Mouse (Mus musculus): Measurements from ENCODE around the gene Lrrc17.
"Not testable (repeated sequence)": the region's sequence is repeated elsewhere in the genome, so short reads cannot be mapped to it uniquely, and the experiment has no call there.

Gene Lrrc17

DNA sequence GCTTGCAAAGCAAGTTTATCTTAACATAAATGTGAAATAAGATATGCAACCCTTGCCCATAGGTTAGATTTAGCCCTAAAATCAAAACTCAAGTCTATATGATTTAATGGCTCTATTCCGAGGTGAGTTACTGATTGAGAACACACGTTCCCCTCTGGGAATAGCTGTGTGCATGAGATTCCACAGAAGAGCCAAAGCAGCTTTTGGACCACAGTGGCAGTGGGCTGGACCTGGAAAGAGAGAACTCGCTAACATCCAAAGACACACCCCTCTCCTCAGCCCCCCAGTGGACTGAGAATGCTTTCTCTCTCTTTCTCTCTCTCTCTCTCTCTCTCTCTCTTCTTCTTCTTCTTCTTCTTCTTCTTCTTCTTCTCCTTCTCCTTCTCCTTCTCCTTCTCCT lies 1.5 kb downstream of the Lrrc17 start:
- DNase-seq: no peak

DNA sequence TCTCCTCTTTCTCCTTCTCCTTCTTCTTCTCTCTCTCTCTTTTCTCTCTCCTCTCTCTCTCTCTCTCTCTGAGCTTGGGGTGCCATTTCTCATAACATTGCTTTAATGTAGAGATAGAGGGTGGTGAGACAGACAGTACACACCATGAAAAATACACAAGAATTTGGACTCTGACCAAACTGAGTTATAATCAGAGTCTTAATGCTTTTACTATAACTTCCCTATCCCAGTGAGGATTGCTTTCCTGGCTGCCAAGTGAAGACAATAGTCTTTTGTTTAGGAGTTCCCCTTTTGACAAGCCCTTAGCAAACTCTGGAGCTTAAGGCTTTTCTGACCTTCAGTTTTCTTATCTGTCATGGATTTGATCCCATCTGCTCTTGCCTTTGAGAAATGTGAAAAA lies 1.9 kb downstream of the Lrrc17 start:
- DNase-seq: no peak

DNA sequence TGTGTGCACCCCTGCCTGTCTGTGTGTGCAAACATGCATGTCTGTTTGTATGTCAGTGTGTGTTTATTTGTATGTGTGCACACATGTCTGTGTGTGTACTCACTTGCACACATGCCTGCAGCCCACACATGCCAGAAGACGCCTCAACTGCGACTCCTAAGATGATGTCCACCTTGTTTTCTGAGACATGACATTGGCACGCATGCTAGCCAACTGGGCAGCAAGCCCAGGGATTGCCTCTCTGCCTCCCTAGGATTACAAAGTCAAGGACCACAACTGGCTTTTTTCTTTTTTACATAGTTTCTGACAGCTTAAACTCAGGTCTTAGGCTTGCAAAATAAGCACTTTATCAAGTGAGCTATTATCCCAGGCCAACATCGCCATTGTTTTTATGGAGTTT lies 2.4 kb downstream of the Lrrc17 start:
- DNase-seq: no peak

DNA sequence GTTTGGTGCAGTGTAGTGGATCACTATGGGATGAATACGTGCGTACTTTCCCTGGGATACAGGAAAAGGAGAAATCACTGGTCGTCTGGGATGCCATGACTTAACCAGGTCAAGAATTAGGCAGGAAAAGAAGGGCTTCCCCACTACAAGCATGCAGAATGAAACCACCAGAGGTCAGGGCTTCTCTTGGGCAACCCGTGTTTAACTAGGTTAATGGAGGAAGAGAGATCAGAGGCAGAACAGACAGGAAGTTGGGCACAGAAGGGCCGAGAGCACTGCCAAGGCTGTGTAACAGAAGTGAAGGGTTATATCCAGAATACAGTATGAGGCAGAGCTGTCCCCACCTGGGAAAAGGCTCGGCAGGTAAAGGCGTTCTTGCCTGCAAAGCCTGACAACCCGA lies 3.6 kb downstream of the Lrrc17 start:
- no peak for DNase-seq

DNA sequence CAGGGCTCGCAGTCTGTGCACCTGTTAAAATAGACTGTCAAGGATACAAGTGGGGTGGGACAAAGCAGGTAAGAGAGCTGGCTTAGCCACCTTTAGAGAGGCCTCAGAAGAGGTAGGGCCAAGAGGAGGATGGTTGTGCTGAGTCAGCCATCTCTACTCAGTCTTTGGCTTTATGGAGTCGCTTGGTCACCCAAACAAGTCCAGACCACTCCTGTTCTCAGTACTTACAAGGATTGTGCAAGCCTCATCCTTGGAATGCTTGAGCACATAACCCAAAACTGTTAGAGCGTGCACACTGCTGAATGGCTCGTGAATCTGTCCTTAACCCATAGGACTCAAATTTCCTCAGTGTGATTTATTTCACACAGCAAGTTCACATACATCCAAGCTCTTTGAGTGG lies 10.3 kb downstream of the Lrrc17 start:
- no peak for DNase-seq

DNA sequence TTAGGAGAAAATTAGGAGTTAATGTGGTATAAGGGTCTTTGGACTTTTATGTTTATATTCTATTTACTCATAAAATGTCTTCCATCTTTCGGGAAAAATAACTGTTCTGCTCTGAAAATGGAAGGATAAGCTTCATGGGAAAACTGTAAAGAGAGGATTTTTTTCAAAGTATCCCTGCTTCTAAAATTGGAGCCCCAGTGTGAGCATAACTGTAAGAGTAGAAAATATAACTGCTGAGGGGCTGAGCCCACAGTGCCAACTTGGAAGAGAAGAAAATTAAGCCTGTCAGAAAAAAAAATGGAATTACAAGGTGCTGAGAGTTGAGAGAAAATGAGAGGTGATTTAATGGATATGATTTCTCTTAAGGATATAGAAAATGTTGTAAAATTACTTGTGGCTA lies 11.4 kb downstream of the Lrrc17 start:
- DNase-seq: no peak

DNA sequence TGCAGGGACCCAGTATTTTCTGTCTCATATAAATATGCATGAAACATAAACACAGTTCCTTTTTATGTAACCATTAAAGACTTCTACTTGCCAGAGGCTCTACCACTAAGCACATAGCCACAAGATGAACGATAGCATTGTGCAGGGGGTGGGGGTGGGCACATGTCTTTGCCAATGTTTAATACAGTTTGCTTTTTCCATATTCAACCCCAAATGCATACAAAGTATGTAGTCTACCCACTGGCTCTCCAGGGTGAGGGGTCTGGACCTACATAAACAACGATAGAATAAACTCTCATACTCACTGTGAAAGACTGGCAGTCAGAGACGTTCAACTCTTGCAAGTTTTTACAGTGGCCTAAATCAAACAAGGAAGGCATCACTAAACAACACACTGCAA lies 13.1 kb downstream of the Lrrc17 start:
- no peak for DNase-seq

DNA sequence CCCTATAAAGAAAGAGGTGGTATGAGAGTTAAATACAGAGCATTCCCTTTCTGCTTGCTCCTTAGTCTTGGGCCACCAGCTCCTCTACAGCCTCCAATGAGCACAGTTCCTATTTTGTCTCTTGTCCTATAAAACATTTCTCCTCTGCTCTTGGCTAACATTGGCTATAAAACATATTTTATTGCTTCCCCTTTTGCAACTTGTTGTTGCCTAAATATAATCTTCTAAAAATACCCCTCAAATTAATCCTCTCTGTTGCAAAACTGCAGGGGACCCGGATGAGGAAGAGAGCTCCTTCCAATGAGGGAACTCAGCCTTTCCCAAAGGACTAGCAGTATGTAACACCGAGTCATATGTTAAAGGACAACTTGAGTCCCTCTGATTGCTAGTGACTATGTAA lies 20.6 kb downstream of the Lrrc17 start:
- no peak for DNase-seq

DNA sequence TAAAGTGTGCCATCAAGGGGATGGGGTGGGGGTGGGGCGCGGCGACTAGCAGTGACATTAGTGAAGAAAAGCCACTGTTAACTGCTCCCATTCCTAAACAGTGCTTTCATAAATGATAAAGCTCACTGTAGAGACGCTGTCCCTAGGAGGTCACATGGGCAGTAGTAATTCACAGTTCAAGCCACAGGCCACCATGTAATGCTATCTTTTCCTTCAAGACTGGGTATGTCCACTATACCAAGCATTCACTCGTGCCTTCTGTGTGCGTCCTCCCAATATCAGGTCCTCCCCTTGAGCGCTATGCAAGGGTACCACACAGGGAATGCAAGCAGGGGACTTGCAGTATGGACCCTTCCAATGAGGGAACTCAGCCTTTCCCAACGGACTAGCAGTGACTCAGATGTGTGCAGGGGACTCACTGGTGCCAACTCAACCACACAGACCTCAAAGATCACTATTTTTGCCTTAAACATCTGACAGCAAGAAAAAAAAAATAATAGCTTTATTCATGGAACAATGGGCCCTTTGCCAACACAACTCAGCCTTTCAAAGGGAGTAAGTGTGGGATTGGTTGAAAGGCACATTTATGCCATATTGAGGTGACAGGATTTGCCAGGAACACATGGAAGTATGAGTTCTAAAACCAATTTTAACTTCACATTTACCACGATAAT lies 22.2 kb downstream of the Lrrc17 start:
- no peak for DNase-seq

DNA sequence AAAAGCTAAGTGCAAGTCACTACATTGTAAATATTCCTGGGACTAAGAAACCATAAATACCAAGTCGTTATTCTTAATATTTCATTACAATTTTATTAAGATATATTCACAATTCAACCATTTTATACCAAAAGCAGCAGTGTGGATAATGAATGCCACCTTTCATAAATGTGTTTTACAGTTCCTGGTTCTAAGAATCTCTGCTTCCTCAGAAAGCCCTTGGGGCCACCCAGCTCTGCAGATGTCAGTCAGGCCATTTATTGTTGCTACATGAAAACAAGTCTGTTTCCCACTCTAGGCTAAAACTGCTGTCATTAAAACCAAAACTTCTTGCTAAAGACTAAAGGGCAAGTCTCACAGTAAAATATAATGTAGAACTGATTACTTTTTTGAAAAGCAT lies 24.4 kb downstream of the Lrrc17 start:
- no peak for DNase-seq

DNA sequence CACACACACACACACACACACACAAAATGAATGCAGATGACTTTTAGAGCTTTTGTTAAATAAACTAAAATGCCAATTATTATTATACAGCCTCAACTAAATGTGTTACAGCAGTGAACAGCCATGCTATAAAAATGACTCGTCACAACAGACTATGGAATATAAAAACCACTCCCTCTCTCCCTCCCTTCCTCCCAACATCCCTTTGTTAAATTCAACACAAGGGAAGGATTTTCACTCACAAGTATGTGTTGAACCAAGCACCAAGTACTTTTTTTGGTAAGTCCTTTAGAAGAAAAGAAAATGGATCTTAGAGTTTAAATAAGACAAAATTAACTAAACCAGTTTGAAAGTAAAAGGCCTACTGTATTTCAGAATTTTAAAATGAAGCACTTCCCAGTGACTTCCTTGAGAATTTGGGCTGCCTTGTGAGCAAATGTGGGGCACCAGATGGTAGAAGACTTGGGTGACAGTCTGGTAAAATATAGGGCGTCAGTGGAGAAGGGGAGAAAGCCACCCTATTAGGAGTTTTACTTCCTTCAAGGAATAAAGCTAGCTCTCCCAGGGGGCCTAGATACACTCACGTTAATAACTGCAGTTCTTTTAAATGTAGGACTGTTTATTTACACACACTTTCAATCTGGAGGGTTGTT lies 29.5 kb downstream of the Lrrc17 start:
- no peak for DNase-seq

DNA sequence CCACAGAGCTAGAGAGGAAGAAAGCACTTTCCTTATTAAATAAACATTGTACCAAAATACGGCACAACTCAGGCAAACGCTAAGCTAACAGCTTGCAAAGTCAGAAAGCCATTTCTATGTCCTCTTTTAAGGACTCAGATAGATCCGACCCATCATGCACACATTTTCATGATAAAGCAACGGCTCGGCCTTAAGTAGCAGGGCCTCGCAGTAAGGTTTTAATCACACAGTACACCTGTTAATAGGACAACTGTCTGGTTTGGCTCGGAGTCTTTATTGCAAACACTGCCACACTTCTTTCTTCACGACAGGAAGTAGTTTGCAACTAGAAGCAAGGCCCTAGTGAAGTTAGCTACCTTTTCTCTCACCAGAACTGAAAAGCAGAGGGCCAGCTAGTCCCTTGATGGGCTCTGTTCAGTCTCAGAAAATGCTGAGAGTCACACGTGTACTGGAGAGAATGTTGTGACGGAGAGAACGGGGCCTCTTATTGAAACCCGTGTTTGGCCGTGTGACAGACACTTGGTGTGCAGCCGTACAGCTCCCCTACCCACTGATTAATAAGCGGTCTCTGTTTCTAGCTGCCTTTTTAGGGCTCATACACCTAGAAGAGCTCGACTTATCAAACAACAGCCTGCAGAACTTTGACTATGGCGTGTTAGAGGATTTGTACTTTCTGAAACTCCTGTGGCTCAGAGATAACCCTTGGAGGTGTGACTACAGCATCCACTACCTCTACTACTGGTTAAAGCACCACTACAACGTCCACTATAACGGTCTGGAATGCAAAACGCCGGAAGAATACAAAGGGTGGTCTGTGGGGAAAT lies 31.2 kb downstream of the Lrrc17 start:
- no peak for DNase-seq

DNA sequence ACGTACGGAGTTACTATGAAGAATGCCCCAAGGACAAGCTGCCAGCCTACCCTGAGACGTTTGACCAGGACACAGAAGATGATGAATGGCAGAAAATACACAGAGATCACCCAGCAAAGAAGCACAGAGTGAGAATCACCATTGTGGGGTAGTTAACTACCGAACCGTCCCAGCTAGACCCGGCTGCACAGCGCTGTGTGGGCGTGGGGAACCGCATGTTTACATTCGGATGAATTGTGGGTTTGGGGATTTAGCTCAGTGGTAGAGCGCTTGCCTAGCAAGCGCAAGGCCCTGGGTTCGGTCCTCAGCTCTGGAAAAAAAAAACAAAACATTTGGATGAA lies 31.8 kb downstream of the Lrrc17 start:
- no peak for DNase-seq

DNA sequence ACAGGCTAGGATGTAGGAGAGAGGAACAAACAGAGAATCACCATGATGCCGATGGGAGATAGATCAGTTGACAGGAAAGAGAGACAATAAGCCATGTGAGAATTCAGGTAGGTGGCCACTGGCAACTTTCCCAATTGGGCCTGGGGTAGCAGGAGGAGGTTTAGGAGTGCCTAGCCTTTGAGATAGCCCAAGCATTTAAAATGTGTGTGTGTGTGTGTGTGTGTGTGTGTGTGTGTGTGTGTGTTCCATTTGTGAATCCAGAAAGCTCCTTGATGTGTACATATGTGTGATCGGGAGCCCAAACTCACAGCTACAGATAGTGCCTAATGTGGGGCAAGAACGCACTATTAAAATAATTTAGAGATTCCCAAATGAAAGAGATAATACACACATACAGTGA lies 34.8 kb downstream of the Lrrc17 start:
- DNase-seq: no peak

DNA sequence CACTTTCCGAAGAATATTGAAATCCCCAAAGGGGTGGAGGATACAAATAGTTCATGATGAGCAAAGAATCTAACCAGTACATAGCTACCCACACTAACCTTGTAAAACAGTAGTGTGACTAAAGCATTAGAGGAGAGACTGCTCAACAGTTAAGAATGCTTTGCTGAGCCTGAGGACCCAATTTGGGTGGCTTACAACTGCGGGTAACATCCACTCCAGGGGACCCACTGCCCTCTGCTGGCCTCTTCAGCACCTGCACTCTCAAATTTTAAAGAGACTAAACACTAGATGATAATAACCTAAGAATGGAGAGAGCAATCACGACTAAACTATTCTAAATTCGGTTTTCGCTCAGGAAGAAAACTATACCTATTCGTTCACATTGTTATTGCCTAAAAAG lies 43.4 kb downstream of the Lrrc17 start:
- DNase-seq: peak; percentile 73

DNA sequence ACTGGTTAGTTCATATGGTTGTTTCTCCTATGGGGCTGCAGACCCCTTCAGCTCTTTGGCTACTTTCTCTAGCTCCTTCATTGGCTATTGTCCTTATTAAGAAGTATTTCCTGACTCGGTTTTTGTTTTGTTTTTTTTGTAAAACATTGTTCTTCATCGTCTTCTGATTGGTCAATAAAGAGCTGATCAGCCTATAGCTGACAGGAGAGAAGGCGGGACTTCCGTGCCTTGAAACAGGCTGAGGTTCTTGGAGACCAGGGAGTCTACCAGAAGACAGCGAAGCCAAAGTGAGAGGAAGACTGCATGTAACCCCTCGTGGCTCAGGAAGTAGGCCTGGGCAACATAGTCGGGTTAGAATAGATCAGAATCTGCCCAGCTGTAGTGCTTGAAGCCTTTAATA lies 44.3 kb downstream of the Lrrc17 start:
- no peak for DNase-seq

DNA sequence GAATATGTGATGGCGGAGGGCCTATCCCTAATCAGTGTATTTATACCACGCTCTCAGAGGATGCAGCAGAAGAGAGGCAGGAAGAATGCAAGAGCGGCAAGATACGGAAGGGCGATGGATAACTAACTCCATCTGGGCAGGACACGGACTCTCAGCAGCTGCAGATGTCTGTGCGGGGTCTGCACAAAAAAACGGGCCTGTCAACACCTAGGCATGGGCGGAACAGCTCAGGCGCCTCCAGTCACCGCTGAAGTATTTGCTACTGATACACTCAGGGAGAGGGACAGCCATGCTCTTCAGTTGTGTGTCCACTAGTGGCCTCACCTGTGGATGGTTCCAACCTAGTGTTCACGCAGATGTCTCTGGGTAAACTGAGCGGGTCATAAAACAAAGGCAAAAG lies 44.9 kb downstream of the Lrrc17 start:
- DNase-seq: no peak

DNA sequence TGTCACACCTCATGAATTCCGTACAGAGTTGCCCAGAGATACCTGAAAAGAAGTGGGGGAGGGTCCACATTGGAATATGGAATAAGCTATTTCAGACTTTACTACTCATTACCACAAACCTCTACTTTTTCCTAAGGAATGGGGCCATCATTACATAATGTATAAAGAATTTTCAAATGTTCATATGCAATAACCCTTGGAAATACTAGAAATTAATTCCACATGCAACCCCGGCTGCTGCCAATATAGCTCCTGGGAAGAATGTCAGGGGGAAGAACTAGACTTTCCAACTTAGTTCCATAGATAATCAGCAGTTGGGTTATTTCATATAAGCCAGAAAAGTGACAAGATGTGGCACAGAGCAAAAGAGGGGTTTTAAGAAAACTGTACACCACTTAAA lies 48.7 kb downstream of the Lrrc17 start:
- DNase-seq: no peak

DNA sequence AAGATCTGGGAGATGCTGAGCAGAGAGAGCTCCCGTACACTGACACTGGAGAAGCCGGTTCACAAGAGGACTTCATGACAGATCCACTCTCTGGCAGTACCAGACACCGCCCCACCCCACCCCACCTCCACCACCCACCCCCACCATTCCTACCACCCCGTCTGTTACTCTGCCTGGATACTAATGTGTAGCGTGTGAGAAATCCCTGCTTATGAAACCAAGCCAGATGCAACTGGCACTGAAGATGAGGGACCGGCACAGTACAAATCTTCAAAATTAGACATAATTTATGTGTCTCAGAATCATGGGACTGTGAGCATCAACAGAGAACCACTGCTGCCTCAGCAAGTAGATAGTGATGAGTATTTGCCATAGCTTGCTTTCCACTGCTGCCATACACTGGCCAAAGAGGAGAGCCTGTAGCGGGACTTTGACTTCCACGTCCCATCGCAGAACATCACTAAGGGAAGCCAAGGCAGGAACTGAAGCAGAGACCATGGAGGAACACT lies 49.9 kb downstream of the Lrrc17 start:
- DNase-seq: no peak

DNA sequence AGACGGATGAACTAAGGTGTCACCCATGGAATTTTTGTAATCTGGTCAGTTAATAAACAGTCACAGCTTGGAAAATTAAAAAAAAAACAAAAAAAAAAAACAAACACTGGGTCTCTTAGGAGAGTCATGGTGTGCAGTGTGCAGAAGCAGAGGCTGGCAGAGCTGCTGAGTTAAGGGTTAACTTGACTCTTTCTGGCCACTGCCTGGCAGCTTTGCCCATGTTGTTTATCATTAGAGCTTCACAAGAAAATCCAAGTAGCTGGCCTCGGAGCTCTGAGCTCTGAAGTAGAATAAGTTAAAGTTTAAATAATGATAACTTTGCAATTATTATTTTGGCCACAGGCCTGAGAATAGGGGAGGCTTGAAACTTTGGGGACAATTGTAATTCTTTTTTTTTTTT lies 56.2 kb downstream of the Lrrc17 start:
- not testable (repeated sequence) for DNase-seq

DNA sequence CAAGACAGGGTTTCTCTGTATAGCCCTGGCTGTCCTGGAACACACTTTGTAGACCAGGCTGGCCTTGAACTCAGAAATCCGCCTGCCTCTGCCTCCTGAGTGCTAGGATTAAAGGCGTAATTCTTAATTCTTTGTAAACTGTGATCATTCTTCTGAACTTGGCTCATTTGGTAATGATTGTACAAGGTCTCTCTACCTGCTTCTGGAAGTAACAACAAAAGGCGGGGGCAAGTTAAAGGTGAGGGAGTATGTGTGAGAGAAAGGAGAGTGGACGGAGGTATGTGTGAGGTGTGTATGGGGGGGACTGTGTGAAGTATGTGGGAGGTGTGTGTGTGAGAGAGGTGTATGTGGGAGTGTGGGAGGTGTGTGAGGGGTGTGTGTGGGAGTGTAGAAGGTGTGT lies 56.6 kb downstream of the Lrrc17 start:
- no peak for DNase-seq

DNA sequence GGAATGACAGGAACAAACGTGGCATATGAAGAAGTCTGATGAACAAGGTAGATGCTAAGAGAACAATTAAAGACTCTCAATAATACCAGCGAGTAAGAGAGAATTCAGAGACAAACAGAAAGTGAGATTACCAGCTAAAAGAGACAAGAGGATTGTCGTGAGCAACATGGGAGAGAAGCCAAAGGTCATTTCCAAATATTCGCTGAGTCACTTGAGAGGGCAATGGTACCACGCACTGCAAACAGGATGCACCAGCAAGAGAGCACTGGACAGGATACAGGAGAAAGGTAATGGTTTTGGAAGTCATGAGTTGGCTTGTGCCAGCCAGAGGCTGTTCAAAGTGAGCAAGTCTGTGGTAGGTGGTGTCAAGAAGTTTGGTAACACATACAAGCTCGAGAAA lies 62.6 kb downstream of the Lrrc17 start:
- DNase-seq: no peak

DNA sequence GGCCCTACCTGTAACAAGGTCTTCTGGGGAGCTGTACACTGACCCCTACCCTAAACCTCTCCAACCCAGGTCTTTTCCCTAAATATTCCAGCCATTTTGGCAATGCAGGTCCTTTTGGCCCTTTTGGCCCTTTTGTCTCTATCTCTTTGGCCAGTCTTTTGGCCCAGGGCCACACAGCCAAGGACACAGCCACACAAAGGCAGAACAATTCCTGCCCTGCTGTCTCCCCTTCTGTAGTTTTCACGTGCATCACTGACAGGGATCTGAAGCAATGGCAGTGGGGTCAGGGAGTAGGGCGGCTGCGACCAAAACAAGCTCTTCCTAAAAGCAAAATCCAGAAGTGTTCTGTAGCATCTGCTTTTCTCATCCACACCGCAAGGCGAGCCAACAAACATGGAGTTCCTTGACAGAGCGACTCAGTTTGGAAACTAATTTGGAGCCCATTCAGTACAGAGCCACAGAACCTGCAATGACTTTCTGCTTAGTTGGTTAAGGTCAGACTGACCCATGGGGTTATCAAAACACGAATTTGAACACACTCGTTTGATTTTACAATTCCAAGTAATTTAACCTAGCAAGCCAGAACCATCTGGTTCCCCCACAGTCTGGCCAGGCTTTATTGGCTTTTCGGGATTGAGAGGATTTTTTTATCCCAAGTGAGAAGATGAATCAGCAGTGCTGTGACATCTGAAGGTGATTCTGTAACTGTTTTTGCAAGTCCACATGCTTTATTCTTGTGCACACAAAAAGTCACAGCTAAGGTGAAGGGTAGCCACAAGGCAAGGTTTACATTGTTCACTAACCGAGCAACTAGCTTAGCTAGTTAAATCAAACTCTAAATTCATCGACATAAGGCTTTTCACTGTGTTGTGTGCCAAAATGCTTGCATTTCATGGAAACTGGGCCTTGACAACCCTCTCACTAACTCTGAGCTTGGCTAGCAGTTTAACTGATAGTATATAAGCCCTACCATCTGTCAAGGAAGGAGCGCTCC lies 65.2 kb downstream of the Lrrc17 start:
- no peak for DNase-seq

All from thymus, postnatal 4 days (tissue).